Mouse (Mus musculus) yolk sac, embryonic 10.5 days (tissue): Measurements from ENCODE around the gene Ubiad1.

ENCODE experiments used
- DNase-seq: peaks from one replicate; pipeline ENCODE4 v3.0.0-alpha.2; 2017; ENCODE audit warnings: low spot score

Gene Ubiad1

GRCm38 (mm10) chr4:148448853-148449245 is 4.3 kb upstream of the Ubiad1 start:
- no peak for DNase-seq

DNA sequence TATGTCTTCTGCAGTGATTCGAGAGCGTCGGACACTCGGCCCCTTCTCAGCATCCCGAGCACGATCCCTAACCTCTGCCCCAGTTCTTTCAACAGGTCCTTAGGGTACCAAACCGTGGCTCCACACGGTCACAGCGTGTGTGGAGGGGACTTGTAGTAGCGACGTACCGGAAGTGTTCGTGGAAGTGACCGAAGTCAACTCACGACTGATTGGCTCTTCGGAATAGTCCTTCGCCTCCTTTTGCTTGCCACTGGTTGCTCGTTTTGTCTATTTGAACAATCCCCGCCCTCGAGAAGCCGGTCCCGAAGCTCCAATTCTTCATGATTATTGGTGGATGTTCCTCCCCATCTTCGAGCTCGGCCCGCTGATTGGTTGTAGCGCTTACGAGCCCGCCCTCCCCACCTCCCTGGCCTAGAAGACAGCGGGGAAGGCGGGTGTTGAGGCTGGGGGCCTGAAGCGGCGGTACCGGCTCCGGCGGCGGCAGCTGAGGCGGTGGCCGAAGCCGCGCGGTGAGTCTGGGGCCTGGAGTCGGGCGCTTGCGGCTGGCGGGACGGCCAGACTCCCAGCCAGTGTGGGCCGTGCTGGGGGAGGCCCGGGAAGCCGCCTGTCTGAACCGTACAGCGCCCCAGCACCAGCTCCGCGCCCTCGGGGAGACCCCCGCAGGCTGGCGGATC is 3.7 kb upstream of the Ubiad1 start, which contains the start of gene Mtor:
Gene Mtor, plus strand, starts transcription at position 433 of the 674 bp plus-strand sequence.
- DNase-seq, result peak; percentile 97

- no peak for DNase-seq
Observed at GRCm38 (mm10) chr4:148442598-148442997, 2.0 kb downstream of the Ubiad1 start.

- DNase-seq, result peak; percentile 31
Observed at GRCm38 (mm10) chr4:148441931-148442330, 2.6 kb downstream of the Ubiad1 start.

- DNase-seq, result no peak
Observed at GRCm38 (mm10) chr4:148435657-148436330, 8.8 kb downstream of the Ubiad1 start.

GRCm38 (mm10) chr4:148435106-148435505 is 9.5 kb downstream of the Ubiad1 start:
- no peak for DNase-seq

DNA sequence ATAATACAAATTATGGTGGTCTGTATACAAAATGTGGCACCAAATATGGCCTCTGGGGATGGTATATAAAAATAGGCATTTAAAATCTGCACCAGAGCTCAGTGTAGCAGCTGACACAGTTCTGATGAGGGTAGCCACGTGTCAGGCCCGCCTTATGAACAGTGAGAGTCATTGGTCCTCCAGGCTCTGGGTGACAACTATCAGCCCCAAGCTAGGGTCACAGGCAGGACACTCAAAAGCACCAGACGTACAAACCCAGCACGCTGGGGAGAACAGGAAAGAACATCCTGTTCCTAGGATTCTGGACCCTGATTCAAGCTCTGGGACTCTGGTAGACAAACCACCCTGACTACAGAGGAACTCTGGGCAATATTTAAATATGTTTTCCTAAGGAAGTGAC is 10.0 kb downstream of the Ubiad1 start:
- DNase-seq, result no peak

- DNase-seq, result peak; percentile 56
Observed at GRCm38 (mm10) chr4:148433813-148434212, 10.8 kb downstream of the Ubiad1 start.

GRCm38 (mm10) chr4:148433336-148433735 is 11.2 kb downstream of the Ubiad1 start:
- DNase-seq, result peak; percentile 68

DNA sequence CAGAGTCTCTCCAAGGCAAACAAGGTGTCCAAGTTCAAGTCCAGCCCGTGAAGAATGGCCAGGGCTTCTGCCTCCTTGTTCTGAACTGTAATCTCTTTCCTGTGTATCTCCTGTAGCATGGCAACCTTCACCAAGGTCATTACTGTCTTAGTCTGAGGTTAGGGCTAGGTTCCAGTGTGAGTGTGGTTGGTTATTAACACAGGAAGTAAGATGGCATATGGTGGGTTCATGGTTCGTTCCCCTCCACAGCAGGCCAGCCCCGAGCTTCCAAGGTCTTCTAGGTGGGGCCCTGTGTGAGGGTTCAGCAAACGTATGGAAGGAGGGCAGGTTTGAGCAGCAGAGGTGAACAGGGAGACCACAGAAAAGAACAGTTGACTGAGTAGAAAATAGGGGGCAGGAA is 12.1 kb downstream of the Ubiad1 start:
- DNase-seq, result no peak

- DNase-seq, result no peak
Observed at GRCm38 (mm10) chr4:148430880-148431519, 13.6 kb downstream of the Ubiad1 start.

DNA sequence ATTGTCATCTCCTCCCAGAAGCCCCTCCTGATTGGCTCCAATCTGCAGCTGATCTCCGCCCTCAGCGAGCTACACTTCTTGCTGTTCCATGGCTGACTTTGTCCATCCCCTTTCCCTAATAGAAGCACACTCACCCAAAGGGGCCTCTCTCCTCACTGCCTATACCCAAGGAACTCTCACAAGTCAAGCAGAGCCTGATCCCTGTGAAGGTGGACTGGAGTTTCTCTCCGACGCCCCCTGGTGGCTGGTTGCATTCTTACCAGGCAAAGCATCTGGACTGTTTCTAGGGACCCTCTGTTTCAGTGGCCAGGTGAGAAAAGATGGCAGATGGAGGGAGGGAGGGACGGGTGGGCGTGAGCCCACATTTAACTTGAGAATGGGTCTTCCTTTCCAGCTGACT is 14.9 kb downstream of the Ubiad1 start:
- DNase-seq, result peak; percentile 46

DNA sequence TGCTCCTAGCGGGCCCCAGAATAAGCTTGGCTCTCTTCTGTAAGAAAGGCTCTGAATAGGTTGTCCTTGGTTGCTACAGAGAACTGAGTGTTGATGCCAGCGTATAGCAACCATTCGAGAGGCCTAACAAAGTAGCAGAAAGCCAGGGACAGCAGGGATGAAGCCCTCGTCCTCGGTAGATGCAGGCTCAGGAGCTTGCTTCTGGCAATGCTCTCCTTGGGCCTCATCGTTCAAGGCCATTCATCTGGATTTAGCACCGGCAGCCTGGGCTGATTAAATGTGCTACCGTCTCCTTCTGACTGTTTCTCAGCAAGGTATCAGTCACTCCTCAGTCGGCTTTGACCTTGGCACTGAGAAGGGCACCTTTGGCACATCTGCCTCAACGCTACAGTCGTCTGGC is 15.4 kb downstream of the Ubiad1 start:
- DNase-seq, result no peak

GRCm38 (mm10) chr4:148428544-148428943 is 16.0 kb downstream of the Ubiad1 start:
- no peak for DNase-seq

DNA sequence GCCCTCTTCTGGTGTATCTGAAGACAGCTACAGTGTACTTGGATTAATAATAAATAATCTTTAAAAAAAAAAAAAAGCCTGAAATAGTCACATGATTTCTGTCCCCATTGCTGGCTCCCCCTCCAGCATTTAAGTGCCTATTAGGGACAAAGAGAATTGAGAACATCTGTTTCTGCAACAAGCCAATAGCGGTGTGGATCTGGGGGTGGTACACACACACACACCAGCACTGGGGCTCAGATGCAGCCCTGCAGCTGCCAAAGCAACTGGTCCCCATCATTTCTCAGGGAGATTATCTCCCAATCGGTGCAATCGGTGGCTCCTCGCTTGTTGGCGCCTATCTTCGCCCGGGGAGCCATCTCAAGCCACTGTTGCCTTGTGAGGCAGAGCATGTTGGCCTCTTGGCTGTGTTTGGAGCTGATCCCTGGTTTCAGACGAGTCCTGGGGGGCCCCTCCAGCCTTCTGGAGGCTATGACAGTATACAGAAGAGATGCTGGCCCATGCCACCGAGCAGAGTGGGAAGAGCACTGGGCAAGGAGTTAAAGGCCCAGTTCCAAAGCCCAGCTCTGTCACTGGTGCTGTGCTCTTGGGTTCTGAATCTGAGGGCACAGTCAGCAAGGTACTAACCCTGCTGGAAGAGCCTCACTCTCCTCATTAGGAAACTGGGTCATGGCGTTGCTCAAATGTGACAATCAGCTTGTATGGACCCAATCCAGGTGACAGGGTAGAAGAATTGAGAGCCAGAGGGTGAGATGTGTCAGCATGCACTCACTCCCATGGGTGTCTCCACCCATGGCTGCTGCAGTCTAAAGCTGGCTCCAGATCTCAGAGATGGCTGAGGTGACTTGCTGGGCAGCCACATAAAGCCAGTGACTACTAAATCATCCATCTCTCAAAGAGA is 17.4 kb downstream of the Ubiad1 start:
- DNase-seq, result no peak

GRCm38 (mm10) chr4:148417559-148417958 is 27.0 kb downstream of the Ubiad1 start:
- DNase-seq, result no peak

DNA sequence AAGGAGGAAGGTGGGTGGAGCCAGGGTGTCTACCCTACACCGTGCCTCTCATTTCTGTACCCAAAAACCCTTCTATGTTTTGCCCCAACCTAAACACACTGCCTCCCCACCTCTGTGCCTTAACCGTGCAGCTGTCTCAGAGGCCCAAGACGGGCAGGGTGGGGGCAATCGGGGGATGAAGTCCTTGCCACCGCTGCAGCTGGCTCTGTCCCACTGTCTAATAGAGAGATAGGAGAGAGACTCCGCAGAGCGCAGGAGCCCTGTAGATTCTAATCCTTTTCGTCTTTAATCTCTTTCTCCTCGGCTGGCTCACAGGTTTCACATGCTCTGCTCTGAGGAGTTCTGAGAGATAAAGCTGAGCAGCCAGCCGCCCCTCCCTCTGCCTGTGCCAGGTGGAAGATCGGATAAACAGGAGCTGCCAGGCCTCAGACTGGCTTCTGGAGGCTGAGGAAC is 27.5 kb downstream of the Ubiad1 start:
- DNase-seq, result no peak

- no peak for DNase-seq
Observed at GRCm38 (mm10) chr4:148415575-148415974, 29.0 kb downstream of the Ubiad1 start.

DNA sequence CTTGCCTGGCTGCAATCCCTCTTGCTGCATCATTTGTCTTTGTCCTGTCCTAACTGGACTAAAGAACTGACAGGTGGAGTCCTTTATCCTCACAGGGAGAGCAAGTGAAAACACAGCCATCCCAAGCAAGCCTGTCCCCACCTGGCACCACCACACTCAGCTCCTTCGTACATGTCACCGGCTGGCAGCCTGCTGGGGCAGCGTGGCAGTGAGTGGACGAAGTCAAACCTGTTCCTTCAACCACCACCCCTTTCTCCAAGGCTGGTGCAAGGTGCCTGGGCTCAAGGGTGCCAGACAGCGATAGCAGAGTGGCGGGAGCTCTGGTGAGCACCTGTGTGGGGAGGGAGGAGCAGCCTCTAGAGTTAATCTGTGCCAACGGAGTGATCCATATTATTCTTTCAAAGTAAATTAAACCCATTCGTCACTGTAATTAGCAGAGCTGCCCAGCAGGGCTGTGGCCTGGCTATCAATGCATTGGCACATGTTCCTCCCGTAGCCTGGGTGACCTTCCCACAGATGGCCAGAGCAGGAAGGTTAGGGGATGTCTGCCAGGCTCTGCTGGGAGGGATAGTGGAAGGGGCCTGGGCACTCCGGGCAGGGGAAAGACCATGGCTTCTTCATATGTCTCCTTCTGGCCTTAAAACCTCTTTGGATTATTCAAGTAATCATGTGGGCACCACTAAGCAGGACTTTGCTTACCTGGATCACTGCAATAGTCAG is 36.2 kb downstream of the Ubiad1 start:
- no peak for DNase-seq

DNA sequence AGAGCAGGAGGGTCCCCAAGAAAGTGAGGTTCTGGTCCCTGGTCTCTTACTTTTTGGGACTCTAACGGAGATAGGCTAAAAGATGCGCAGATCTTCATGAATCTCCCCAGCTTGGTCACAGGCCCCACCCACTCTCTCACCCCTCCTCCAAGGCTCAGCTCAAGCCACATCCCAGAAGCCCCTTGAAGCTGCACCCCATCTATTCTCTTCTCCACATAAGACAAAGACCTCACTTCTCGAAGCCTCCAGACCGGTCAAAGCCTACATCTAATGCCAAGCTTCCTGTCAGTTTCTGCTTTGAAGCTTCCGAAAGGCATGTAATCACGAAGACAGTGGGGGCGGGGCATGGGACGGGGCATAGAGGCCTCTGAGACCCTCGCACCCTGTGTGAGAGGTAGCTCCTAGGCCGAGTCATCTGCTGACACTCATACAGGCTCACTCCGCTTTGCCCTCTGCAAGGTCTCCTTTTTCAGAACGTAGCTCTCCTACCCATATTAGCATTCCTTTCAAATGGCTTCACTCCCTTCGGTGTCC is 39.2 kb downstream of the Ubiad1 start:
- DNase-seq, result no peak

GRCm38 (mm10) chr4:148404748-148405147 is 39.8 kb downstream of the Ubiad1 start:
- no peak for DNase-seq
